Mouse (Mus musculus) liver, adult 2 months (tissue): ENCODE measurements at regions not wholly inside any gene's neighbourhood (a gene's known extent, or its start where the extent isn't known, plus 50 kb on each side); places are given as distances from the start of the nearest gene placed in this dataset.

Experiments
- CTCF ChIP-seq: fragments of 200-500 bp; IDR thresholded peaks from 2 replicates; pipeline ENCODE4 v1.5.1; 2011; ENCODE audit warnings: low read depth, low read length, control low read depth
- POLR2A ChIP-seq: fragments of 200-500 bp; IDR thresholded peaks from 2 replicates; pipeline ENCODE4 v1.6.1; 2011; ENCODE audit warnings: low read length, control low read depth; ENCODE audit not compliant: insufficient read depth; ENCODE audit errors: extremely low read depth

DNA sequence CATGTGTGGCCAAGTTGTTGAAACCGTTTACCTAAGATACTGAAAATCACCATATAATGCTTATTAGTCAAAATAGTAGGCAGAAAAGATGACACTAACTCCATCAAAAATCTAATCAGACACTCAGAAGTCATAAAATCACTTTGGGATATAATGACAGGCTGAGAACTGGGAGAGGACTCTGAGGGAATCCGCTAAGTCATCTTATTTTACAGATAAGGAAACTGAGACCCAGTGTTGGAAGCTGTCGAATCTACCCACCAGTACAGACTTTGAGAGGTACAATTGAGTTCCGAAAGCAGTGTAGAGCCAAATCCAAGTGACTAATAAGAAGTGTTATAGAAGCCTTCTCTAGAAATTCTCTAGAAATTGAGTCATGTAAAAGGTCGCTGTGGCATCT is 108.6 kb upstream of the Nhs start:
- TF ChIP-seq CTCF = no peak
- TF ChIP-seq POLR2A = no peak
